In genomic region chr10:41434624-41435023, GRCm38 (mm10) we compare ENCODE assay signal across 10 mouse cellular contexts. TPM values are rescaled to one million over a fixed set of nuclear protein-coding genes. Genes with fewer than 3 reads are reported as not detected.
DNase-seq lines count a peak whose midpoint lies in the region; ATAC-seq lines count a peak whose summit lies in the region.
"Had no signal": no experiment of that assay in that cellular context is flagged by ENCODE, and none has a peak within 500 bp of the region (broad histone marks: within the 10 kb centered on the region; RNA-seq: fewer than 3 reads in every experiment).

No protein-coding gene starts in this region.

- no peaks in the 10 kb centered on the region for H3K4me1 ChIP-seq in forebrain, embryonic 14.5 days (ENCODE audit: control insufficient read depth, insufficient read depth, low read length)
- no peaks in the 10 kb centered on the region for H3K4me1 ChIP-seq in forebrain, embryonic 15.5 days
- H3K4me1 ChIP-seq: megakaryocyte, embryonic 14.5 days had no signal

- ATAC-seq in forebrain, embryonic 14.5 days = peak; percentile 57; the same call in 1 of the 2 replicates
- no peak for ATAC-seq in forebrain, embryonic 15.5 days (replicated peaks)
- no peak for ATAC-seq in megakaryocyte progenitor cell, adult 5-6 weeks (replicated peaks; ENCODE audit: poor library complexity)

- no peak overlapping the region for H3K27ac ChIP-seq in forebrain, embryonic 14.5 days (ENCODE audit: low read depth, low read length)
- H3K27ac ChIP-seq in forebrain, embryonic 15.5 days (replicated peaks) = no peak overlapping the region

- no peak overlapping the region for H3K9ac ChIP-seq in forebrain, embryonic 14.5 days (ENCODE audit: low read length)
- H3K9ac ChIP-seq in forebrain, embryonic 15.5 days (replicated peaks) = no peak overlapping the region

- H3K27me3 ChIP-seq in forebrain, embryonic 14.5 days (replicated peaks; ENCODE audit: control insufficient read depth, insufficient read depth, low read length) = no peaks in the 10 kb centered on the region
- no peaks in the 10 kb centered on the region for H3K27me3 ChIP-seq in forebrain, embryonic 15.5 days

- no peaks in the 10 kb centered on the region for H3K36me3 ChIP-seq in forebrain, embryonic 14.5 days (ENCODE audit: control insufficient read depth, insufficient read depth, low read length)
- no peaks in the 10 kb centered on the region for H3K36me3 ChIP-seq in forebrain, embryonic 15.5 days

- no peak overlapping the region for H3K4me2 ChIP-seq in forebrain, embryonic 14.5 days (ENCODE audit: low read length)
- H3K4me2 ChIP-seq in forebrain, embryonic 15.5 days (replicated peaks) = no peak overlapping the region

- WGBS in forebrain, embryonic 14.5 days = 29% methylated on average over 4 of the region's 4 CpGs
- WGBS in forebrain, embryonic 15.5 days = 26% methylated on average over 4 of the region's 4 CpGs

- H3K9me3 ChIP-seq in forebrain, embryonic 14.5 days (replicated peaks; ENCODE audit: control insufficient read depth, low read length) = no peaks in the 10 kb centered on the region
- no peaks in the 10 kb centered on the region for H3K9me3 ChIP-seq in forebrain, embryonic 15.5 days
- H3K9me3 ChIP-seq: megakaryocyte, embryonic 14.5 days had no signal

- peak; percentile 67 for DNase-seq in forebrain, embryonic 14.5 days (ENCODE audit: low spot score)
- DNase-seq in urinary bladder, postnatal 14 days (ENCODE audit: low spot score) = peak; percentile 59
- no peak for DNase-seq in urinary bladder, postnatal 10 days (ENCODE audit: low spot score)
- peak; percentile 66 for DNase-seq in embryo, embryonic 10.5 days (ENCODE audit: low spot score)
- DNase-seq in kidney, postnatal 10 days = peak; percentile 78
- DNase-seq in lung, postnatal 14 days = peak; percentile 73

- no peak overlapping the region for H3K4me3 ChIP-seq in forebrain, embryonic 14.5 days (ENCODE audit: low read depth, low read length)
- H3K4me3 ChIP-seq in forebrain, embryonic 15.5 days = no peak overlapping the region
- H3K4me3 ChIP-seq: megakaryocyte, embryonic 14.5 days had no signal

RNA-seq across cellular contexts. Expression of gene Zbtb24, which starts 15.6 kb away (rescaled TPM):
- 18.8 and 22.9 TPM in 2 replicates for polyA plus RNA-seq in forebrain, embryonic 14.5 days (2014; fragmentation: Nextera tagmentation; extraction: Ambion mirVana)
- polyA plus RNA-seq in forebrain, embryonic 15.5 days (2015; fragmentation: Nextera tagmentation; extraction: Ambion mirVana) = 20.7 and 22.0 TPM in 2 replicates
- 10.4 and 12.6 TPM in 2 replicates for total RNA-seq in megakaryocyte progenitor cell, adult 5-6 weeks (2015)
- total RNA-seq in megakaryocyte progenitor cell, adult 5-6 weeks (2017) = 15.9 and 21.9 TPM in 2 replicates

RNA-seq across cellular contexts. Expression of gene Mical1, which starts 41.5 kb away (rescaled TPM):
- polyA plus RNA-seq in forebrain, embryonic 14.5 days (2014; fragmentation: Nextera tagmentation; extraction: Ambion mirVana) = 24.9 and 30.5 TPM in 2 replicates
- polyA plus RNA-seq in forebrain, embryonic 15.5 days (2015; fragmentation: Nextera tagmentation; extraction: Ambion mirVana) = 39.9 and 42.0 TPM in 2 replicates
- total RNA-seq in megakaryocyte progenitor cell, adult 5-6 weeks (2015) = 29.9 and 32.3 TPM in 2 replicates
- total RNA-seq in megakaryocyte progenitor cell, adult 5-6 weeks (2017) = 39.1 and 40.7 TPM in 2 replicates

RNA-seq across cellular contexts. Expression of gene Smpd2, which starts 55.5 kb away (rescaled TPM):
- 37.0 and 40.7 TPM in 2 replicates for polyA plus RNA-seq in forebrain, embryonic 14.5 days (2014; fragmentation: Nextera tagmentation; extraction: Ambion mirVana)
- polyA plus RNA-seq in forebrain, embryonic 15.5 days (2015; fragmentation: Nextera tagmentation; extraction: Ambion mirVana) = 36.6 and 38.2 TPM in 2 replicates
- 12.8 and 13.7 TPM in 2 replicates for total RNA-seq in megakaryocyte progenitor cell, adult 5-6 weeks (2015)
- 8.1 and 20.0 TPM in 2 replicates for total RNA-seq in megakaryocyte progenitor cell, adult 5-6 weeks (2017)

RNA-seq across cellular contexts. Expression of gene Ppil6, which starts 55.6 kb away (rescaled TPM):
- polyA plus RNA-seq in forebrain, embryonic 14.5 days (2014; fragmentation: Nextera tagmentation; extraction: Ambion mirVana) = 2.0 and 2.7 TPM in 2 replicates
- polyA plus RNA-seq in forebrain, embryonic 15.5 days (2015; fragmentation: Nextera tagmentation; extraction: Ambion mirVana) = 1.5 and 3.3 TPM in 2 replicates
- 1.1 TPM in 1 of 2 replicates, not detected in the other for total RNA-seq in megakaryocyte progenitor cell, adult 5-6 weeks (2015)
- 1.5 TPM in 1 of 2 replicates, not detected in the other for total RNA-seq in megakaryocyte progenitor cell, adult 5-6 weeks (2017)
- total RNA-seq: gastrocnemius, postnatal 4 days had no signal
